Mouse (Mus musculus): ENCODE data around the gene Il27ra.
A peak's percentile ranks its signal among the peaks of the same experiment; 100 is the strongest.

Il27ra gene

GRCm38 (mm10) chr8:84065457-84066072 lies 23.2 kb upstream of the Il27ra start:
- no peak for DNase-seq (ENCODE audit: low spot score)

GRCm38 (mm10) chr8:84065037-84065436 lies 22.6 kb upstream of the Il27ra start, which contains the start of gene Gm10643:
TSS of gene Gm10643 (minus strand) at chr8:84065137.
- no peak for DNase-seq (ENCODE audit: low spot score)

GRCm38 (mm10) chr8:84063861-84064610 lies 21.6 kb upstream of the Il27ra start:
- no peak for DNase-seq (ENCODE audit: low spot score)

GRCm38 (mm10) chr8:84060245-84060644 lies 17.9 kb upstream of the Il27ra start:
- no peak for DNase-seq (ENCODE audit: low spot score)

GRCm38 (mm10) chr8:84059226-84059625 lies 16.8 kb upstream of the Il27ra start:
- DNase-seq (ENCODE audit: low spot score) = no peak

- DNase-seq (ENCODE audit: low spot score) = no peak
Measured at GRCm38 (mm10) chr8:84057827-84058226, 15.4 kb upstream of the Il27ra start.

- DNase-seq (ENCODE audit: low spot score) = no peak
Measured at GRCm38 (mm10) chr8:84053229-84053628, 10.8 kb upstream of the Il27ra start.

GRCm38 (mm10) chr8:84052746-84053145 lies 10.4 kb upstream of the Il27ra start:
- no peak for DNase-seq (ENCODE audit: low spot score)

GRCm38 (mm10) chr8:84048171-84048570 lies 5.8 kb upstream of the Il27ra start:
- no peak for DNase-seq (ENCODE audit: low spot score)

GRCm38 (mm10) chr8:84046505-84046904 lies 4.1 kb upstream of the Il27ra start:
- DNase-seq (ENCODE audit: low spot score) = no peak

GRCm38 (mm10) chr8:84044900-84045299 lies 2.5 kb upstream of the Il27ra start, which contains the start of gene Rln3:
TSS of gene Rln3 (minus strand) at chr8:84045000.
- DNase-seq (ENCODE audit: low spot score) = no peak

GRCm38 (mm10) chr8:84044103-84044502 lies 1.7 kb upstream of the Il27ra start:
- no peak for DNase-seq (ENCODE audit: low spot score)

GRCm38 (mm10) chr8:84042948-84043342 lies 556 bp upstream of the Il27ra start:
- no peak for DNase-seq (ENCODE audit: low spot score)

GRCm38 (mm10) chr8:84039050-84039449 lies 3.3 kb downstream of the Il27ra start:
- peak; percentile 81 for DNase-seq (ENCODE audit: low spot score)

GRCm38 (mm10) chr8:84038015-84038414 lies 4.4 kb downstream of the Il27ra start:
- no peak for DNase-seq (ENCODE audit: low spot score)

GRCm38 (mm10) chr8:84032777-84033176 lies 9.6 kb downstream of the Il27ra start:
- no peak for DNase-seq (ENCODE audit: low spot score)

- DNase-seq (ENCODE audit: low spot score) = no peak
Measured at GRCm38 (mm10) chr8:84029272-84029671, 13.1 kb downstream of the Il27ra start.

- DNase-seq (ENCODE audit: low spot score) = no peak
Measured at GRCm38 (mm10) chr8:84027449-84027848, 14.9 kb downstream of the Il27ra start.

GRCm38 (mm10) chr8:84025863-84026262 lies 16.5 kb downstream of the Il27ra start:
- DNase-seq (ENCODE audit: low spot score) = no peak

- DNase-seq (ENCODE audit: low spot score) = no peak
Measured at GRCm38 (mm10) chr8:84024171-84024570, 18.2 kb downstream of the Il27ra start.

GRCm38 (mm10) chr8:84023631-84024030 lies 18.8 kb downstream of the Il27ra start:
- DNase-seq (ENCODE audit: low spot score) = no peak

GRCm38 (mm10) chr8:84023085-84023484 lies 19.3 kb downstream of the Il27ra start:
- no peak for DNase-seq (ENCODE audit: low spot score)

GRCm38 (mm10) chr8:84021569-84021968 lies 20.8 kb downstream of the Il27ra start:
- DNase-seq (ENCODE audit: low spot score) = no peak

GRCm38 (mm10) chr8:84021096-84021495 lies 21.3 kb downstream of the Il27ra start, which contains the start of gene Palm3:
TSS of gene Palm3 (plus strand) at chr8:84021471.
- no peak for DNase-seq (ENCODE audit: low spot score)

All from layer of hippocampus, adult 11-12 months (tissue).